Mouse (Mus musculus): Measurements from ENCODE around the gene Brpf1. TPM values are rescaled to one million over a fixed set of nuclear protein-coding genes. Genes with fewer than 3 reads are reported as not detected.

The Brpf1 gene
- polyA plus RNA-seq, 1 experiment from 2014 or later, result 20.1 TPM

DNA sequence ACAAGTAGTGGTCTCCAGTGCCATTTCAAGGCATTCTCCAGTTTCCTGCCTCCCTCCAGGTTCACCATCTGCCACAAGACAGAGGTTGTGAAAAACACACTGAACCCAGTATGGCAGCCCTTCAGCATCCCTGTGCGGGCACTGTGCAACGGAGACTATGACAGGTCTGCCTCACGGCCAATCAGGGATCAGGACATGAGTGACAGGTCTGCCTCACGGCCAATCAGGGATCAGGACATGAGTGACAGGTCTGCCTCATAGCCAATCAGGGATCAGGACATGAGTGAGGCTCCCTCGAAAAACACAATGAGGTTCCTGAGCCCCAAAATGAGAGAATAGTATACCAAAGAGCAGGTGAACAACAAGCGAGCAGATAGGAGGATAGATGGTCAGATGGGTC is 16.6 kb upstream of the Brpf1 start:
- no peaks in the 10 kb centered on the region for H3K27me3 ChIP-seq (ENCODE audit: control insufficient read depth, insufficient read depth, low read length)
- no peak for ATAC-seq (ENCODE audit: insufficient number of reproducible peaks, insufficient read depth, low FRiP score, low read depth)
- no peak overlapping the region for H3K9ac ChIP-seq (replicated peaks; ENCODE audit: low read depth, low read length)
- no peak overlapping the region for H3K27ac ChIP-seq (ENCODE audit: low read length)
- H3K9me3 ChIP-seq (ENCODE audit: control insufficient read depth, low read depth, low read length), result no peaks in the 10 kb centered on the region
- H3K4me3 ChIP-seq (ENCODE audit: low read depth, low read length), result no peak overlapping the region
- no peaks in the 10 kb centered on the region for H3K4me1 ChIP-seq (ENCODE audit: control insufficient read depth, insufficient read depth, low read length)
- no peak overlapping the region for H3K4me2 ChIP-seq (replicated peaks; ENCODE audit: low read depth, low read length)
- H3K36me3 ChIP-seq (ENCODE audit: control insufficient read depth, insufficient read depth, low read length), result no peaks in the 10 kb centered on the region
- WGBS, result 62% methylated on average over 6 of the region's 6 CpGs

DNA sequence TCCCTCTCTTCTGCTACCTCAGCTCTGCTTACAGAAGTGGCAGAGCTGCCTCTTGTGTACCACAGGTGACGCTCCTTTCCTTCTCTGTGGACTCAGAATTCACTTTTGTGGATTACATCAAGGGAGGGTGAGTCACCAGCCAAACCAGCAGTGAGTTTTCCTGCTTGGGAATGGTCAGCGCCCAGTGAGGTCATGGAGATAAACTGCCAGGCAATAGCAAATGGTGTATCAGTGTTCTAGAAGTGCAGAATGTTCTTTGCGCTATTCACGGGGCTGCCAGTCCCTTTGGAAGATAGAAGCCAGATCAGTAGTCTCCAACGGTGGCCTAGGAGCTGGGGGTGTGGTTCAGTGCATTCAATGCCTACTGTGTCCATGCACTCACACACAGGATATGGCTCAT is 14.0 kb upstream of the Brpf1 start:
- H3K4me1 ChIP-seq (ENCODE audit: control insufficient read depth, insufficient read depth, low read length), result no peaks in the 10 kb centered on the region
- H3K27ac ChIP-seq (ENCODE audit: low read length), result no peak overlapping the region
- H3K36me3 ChIP-seq (ENCODE audit: control insufficient read depth, insufficient read depth, low read length), result no peaks in the 10 kb centered on the region
- WGBS, result 70% methylated on average over 5 of the region's 5 CpGs
- no peak overlapping the region for H3K9ac ChIP-seq (replicated peaks; ENCODE audit: low read depth, low read length)
- no peak for ATAC-seq (ENCODE audit: insufficient number of reproducible peaks, insufficient read depth, low FRiP score, low read depth)
- H3K4me2 ChIP-seq (replicated peaks; ENCODE audit: low read depth, low read length), result no peak overlapping the region
- H3K27me3 ChIP-seq (ENCODE audit: control insufficient read depth, insufficient read depth, low read length), result no peaks in the 10 kb centered on the region
- H3K4me3 ChIP-seq (ENCODE audit: low read depth, low read length), result no peak overlapping the region
- H3K9me3 ChIP-seq (ENCODE audit: control insufficient read depth, low read depth, low read length), result no peaks in the 10 kb centered on the region

GRCm38 (mm10) chr6:113296046-113296445 is 10.9 kb upstream of the Brpf1 start:
- H3K4me3 ChIP-seq (ENCODE audit: low read depth, low read length), result no peak overlapping the region
- H3K4me2 ChIP-seq (replicated peaks; ENCODE audit: low read depth, low read length), result no peak overlapping the region
- H3K27me3 ChIP-seq (ENCODE audit: control insufficient read depth, insufficient read depth, low read length), result no peaks in the 10 kb centered on the region
- ATAC-seq (ENCODE audit: insufficient number of reproducible peaks, insufficient read depth, low FRiP score, low read depth), result no peak
- H3K9ac ChIP-seq (replicated peaks; ENCODE audit: low read depth, low read length), result no peak overlapping the region
- 74% methylated on average over 2 of the region's 2 CpGs for WGBS
- no peak overlapping the region for H3K27ac ChIP-seq (ENCODE audit: low read length)
- H3K36me3 ChIP-seq (ENCODE audit: control insufficient read depth, insufficient read depth, low read length), result no peaks in the 10 kb centered on the region
- H3K9me3 ChIP-seq (ENCODE audit: control insufficient read depth, low read depth, low read length), result no peaks in the 10 kb centered on the region
- no peaks in the 10 kb centered on the region for H3K4me1 ChIP-seq (ENCODE audit: control insufficient read depth, insufficient read depth, low read length)

DNA sequence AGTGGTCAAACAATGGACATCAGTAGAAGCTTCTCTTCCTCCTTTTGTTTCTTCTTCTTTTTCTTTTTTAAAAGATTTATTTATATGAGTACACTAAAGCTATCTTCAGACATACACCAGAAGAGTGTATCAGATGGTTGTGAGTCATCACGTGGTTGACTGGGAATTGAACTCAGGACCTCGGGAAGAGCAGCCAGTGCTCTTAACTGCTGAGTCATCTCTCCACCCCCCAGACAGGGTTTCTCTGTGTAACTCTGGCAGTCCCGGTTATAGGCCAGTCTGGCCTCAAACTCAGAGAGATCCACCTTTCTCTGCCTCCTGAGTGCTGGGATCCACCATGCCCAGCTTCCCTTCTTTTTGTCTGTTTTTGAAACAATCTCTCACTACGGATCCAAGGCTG is 10.3 kb upstream of the Brpf1 start:
- Histone ChIP-seq H3K4me2 (replicated peaks; ENCODE audit: low read depth, low read length) (no peak overlapping the region), H3K4me3 (ENCODE audit: low read depth, low read length) (no peak overlapping the region), H3K9ac (replicated peaks; ENCODE audit: low read depth, low read length) (no peak overlapping the region), H3K36me3 (ENCODE audit: control insufficient read depth, insufficient read depth, low read length) (no peaks in the 10 kb centered on the region), H3K9me3 (ENCODE audit: control insufficient read depth, low read depth, low read length) (no peaks in the 10 kb centered on the region), H3K4me1 (ENCODE audit: control insufficient read depth, insufficient read depth, low read length) (no peaks in the 10 kb centered on the region), H3K27ac (ENCODE audit: low read length) (no peak overlapping the region), H3K27me3 (ENCODE audit: control insufficient read depth, insufficient read depth, low read length) (no peaks in the 10 kb centered on the region)
- WGBS, result 64% methylated on average over 4 of the region's 4 CpGs
- no peak for ATAC-seq (ENCODE audit: insufficient number of reproducible peaks, insufficient read depth, low FRiP score, low read depth)

- Histone ChIP-seq H3K9me3 (ENCODE audit: control insufficient read depth, low read depth, low read length) (no peaks in the 10 kb centered on the region), H3K4me1 (ENCODE audit: control insufficient read depth, insufficient read depth, low read length) (no peaks in the 10 kb centered on the region), H3K36me3 (ENCODE audit: control insufficient read depth, insufficient read depth, low read length) (no peaks in the 10 kb centered on the region), H3K4me3 (ENCODE audit: low read depth, low read length) (no peak overlapping the region), H3K9ac (replicated peaks; ENCODE audit: low read depth, low read length) (no peak overlapping the region), H3K27ac (ENCODE audit: low read length) (no peak overlapping the region), H3K4me2 (replicated peaks; ENCODE audit: low read depth, low read length) (no peak overlapping the region), H3K27me3 (ENCODE audit: control insufficient read depth, insufficient read depth, low read length) (no peaks in the 10 kb centered on the region)
- 83% methylated on average over 5 of the region's 5 CpGs for WGBS
- no peak for ATAC-seq (ENCODE audit: insufficient number of reproducible peaks, insufficient read depth, low FRiP score, low read depth)
Measured at GRCm38 (mm10) chr6:113301350-113301749, 5.6 kb upstream of the Brpf1 start.

- no peaks in the 10 kb centered on the region for H3K36me3 ChIP-seq (ENCODE audit: control insufficient read depth, insufficient read depth, low read length)
- no peaks in the 10 kb centered on the region for H3K27me3 ChIP-seq (ENCODE audit: control insufficient read depth, insufficient read depth, low read length)
- no peak overlapping the region for H3K27ac ChIP-seq (ENCODE audit: low read length)
- no peaks in the 10 kb centered on the region for H3K4me1 ChIP-seq (ENCODE audit: control insufficient read depth, insufficient read depth, low read length)
- H3K4me2 ChIP-seq (replicated peaks; ENCODE audit: low read depth, low read length), result no peak overlapping the region
- ATAC-seq (ENCODE audit: insufficient number of reproducible peaks, insufficient read depth, low FRiP score, low read depth), result no peak
- no peak overlapping the region for H3K4me3 ChIP-seq (ENCODE audit: low read depth, low read length)
- no peak overlapping the region for H3K9ac ChIP-seq (replicated peaks; ENCODE audit: low read depth, low read length)
- H3K9me3 ChIP-seq (ENCODE audit: control insufficient read depth, low read depth, low read length), result no peaks in the 10 kb centered on the region
- WGBS, result 14% methylated on average over 3 of the region's 3 CpGs
Measured at GRCm38 (mm10) chr6:113302258-113302657, 4.7 kb upstream of the Brpf1 start.

GRCm38 (mm10) chr6:113306322-113306985 is 483 bp upstream of the Brpf1 start:
- peak overlapping the region; percentile 97 for H3K9ac ChIP-seq (replicated peaks; ENCODE audit: low read depth, low read length)
- H3K4me3 ChIP-seq (ENCODE audit: low read depth, low read length), result peak overlapping the region; percentile 99
- H3K27me3 ChIP-seq (ENCODE audit: control insufficient read depth, insufficient read depth, low read length), result no peaks in the 10 kb centered on the region
- ATAC-seq (ENCODE audit: insufficient number of reproducible peaks, insufficient read depth, low FRiP score, low read depth), result peak; percentile 98
- H3K9me3 ChIP-seq (ENCODE audit: control insufficient read depth, low read depth, low read length), result no peaks in the 10 kb centered on the region
- H3K4me1 ChIP-seq (ENCODE audit: control insufficient read depth, insufficient read depth, low read length), result peaks cover 6% of the 10 kb centered on the region
- H3K36me3 ChIP-seq (ENCODE audit: control insufficient read depth, insufficient read depth, low read length), result peaks cover 16% of the 10 kb centered on the region
- WGBS, result under 1% methylated on average over 49 of the region's 50 CpGs
- H3K27ac ChIP-seq (ENCODE audit: low read length), result peak overlapping the region; percentile 97
- peak overlapping the region; percentile 96 for H3K4me2 ChIP-seq (replicated peaks; ENCODE audit: low read depth, low read length)

DNA sequence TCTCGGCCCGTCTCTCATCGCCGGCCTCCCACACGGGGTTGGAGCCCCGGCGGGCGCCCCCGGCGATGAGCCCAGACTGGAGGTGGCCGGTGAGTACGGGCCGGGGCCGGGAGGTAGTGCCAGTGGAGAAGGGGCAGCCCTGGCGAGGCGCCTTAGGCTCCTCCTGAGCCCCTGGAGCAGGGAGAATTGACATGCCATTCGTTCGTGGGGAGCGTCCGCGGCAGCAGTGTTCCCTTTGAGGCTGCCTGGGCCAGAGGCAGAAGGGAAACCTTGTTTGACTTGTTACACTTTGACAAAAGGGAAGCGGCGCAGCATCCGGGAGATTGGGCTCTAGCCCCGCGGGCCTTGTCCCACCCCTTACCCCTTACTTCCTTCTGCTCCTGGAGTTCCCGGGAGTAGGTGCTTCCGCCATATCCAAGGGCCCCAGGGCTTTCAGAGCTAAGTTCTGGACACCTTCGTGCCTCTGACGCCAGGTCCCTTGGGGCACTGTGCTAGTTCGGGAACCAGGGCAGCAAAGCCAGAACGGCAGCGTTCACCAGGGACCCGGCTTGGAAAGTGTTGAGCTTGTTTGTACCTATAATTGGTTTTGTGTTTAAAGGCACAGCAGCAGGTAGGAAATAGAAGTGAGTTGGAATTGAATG is 664 bp downstream of the Brpf1 start:
- Histone ChIP-seq H3K9me3 (ENCODE audit: control insufficient read depth, low read depth, low read length) (no peaks in the 10 kb centered on the region), H3K4me3 (ENCODE audit: low read depth, low read length) (peak overlapping the region; percentile 99), H3K9ac (replicated peaks; ENCODE audit: low read depth, low read length) (peak overlapping the region; percentile 97), H3K36me3 (ENCODE audit: control insufficient read depth, insufficient read depth, low read length) (peaks cover 19% of the 10 kb centered on the region), H3K27me3 (ENCODE audit: control insufficient read depth, insufficient read depth, low read length) (no peaks in the 10 kb centered on the region), H3K27ac (ENCODE audit: low read length) (peak overlapping the region; percentile 97), H3K4me2 (replicated peaks; ENCODE audit: low read depth, low read length) (peak overlapping the region; percentile 96), H3K4me1 (ENCODE audit: control insufficient read depth, insufficient read depth, low read length) (peaks cover 6% of the 10 kb centered on the region)
- WGBS, result under 1% methylated on average over 34 of the region's 34 CpGs
- no peak for ATAC-seq (ENCODE audit: insufficient number of reproducible peaks, insufficient read depth, low FRiP score, low read depth)
